Mouse (Mus musculus): ENCODE measurements around the gene Cck.

Gene Cck

GRCm38 (mm10) chr9:121495529-121495928, at the start of gene Cck:
Gene Cck, minus strand, starts transcription at chr9:121495694.
- DNase-seq (ENCODE audit: low spot score) = no peak

GRCm38 (mm10) chr9:121541530-121541929, 46.0 kb upstream of the Cck start:
- no peak for DNase-seq (ENCODE audit: low spot score)

- DNase-seq (ENCODE audit: low spot score) = no peak
Measured at GRCm38 (mm10) chr9:121532626-121533025, 37.1 kb upstream of the Cck start.

- no peak for DNase-seq (ENCODE audit: low spot score)
Measured at GRCm38 (mm10) chr9:121528605-121529357, 33.3 kb upstream of the Cck start.

- no peak for DNase-seq (ENCODE audit: low spot score)
Measured at GRCm38 (mm10) chr9:121526171-121526570, 30.7 kb upstream of the Cck start.

- no peak for DNase-seq (ENCODE audit: low spot score)
Measured at GRCm38 (mm10) chr9:121520047-121520446, 24.6 kb upstream of the Cck start.

- no peak for DNase-seq (ENCODE audit: low spot score)
Measured at GRCm38 (mm10) chr9:121514462-121514861, 19.0 kb upstream of the Cck start.

- no peak for DNase-seq (ENCODE audit: low spot score)
Measured at GRCm38 (mm10) chr9:121511911-121512310, 16.4 kb upstream of the Cck start.

- peak; percentile 59 for DNase-seq (ENCODE audit: low spot score)
Measured at GRCm38 (mm10) chr9:121506478-121507180, 11.1 kb upstream of the Cck start.

- DNase-seq (ENCODE audit: low spot score) = peak; percentile 69
Measured at GRCm38 (mm10) chr9:121505346-121505745, 9.9 kb upstream of the Cck start.

GRCm38 (mm10) chr9:121496102-121496501, 608 bp upstream of the Cck start:
- no peak for DNase-seq (ENCODE audit: low spot score)

GRCm38 (mm10) chr9:121494006-121494767, 1.3 kb downstream of the Cck start:
- DNase-seq (ENCODE audit: low spot score) = no peak

- DNase-seq (ENCODE audit: low spot score) = no peak
Measured at GRCm38 (mm10) chr9:121491592-121492240, 3.8 kb downstream of the Cck start.

- no peak for DNase-seq (ENCODE audit: low spot score)
Measured at GRCm38 (mm10) chr9:121487216-121487615, 8.3 kb downstream of the Cck start.

GRCm38 (mm10) chr9:121479453-121479852, 16.0 kb downstream of the Cck start:
- peak; percentile 53 for DNase-seq (ENCODE audit: low spot score)

- DNase-seq (ENCODE audit: low spot score) = no peak
Measured at GRCm38 (mm10) chr9:121477305-121477911, 18.1 kb downstream of the Cck start.

GRCm38 (mm10) chr9:121475488-121476452, 19.7 kb downstream of the Cck start:
- no peak for DNase-seq (ENCODE audit: low spot score)

- DNase-seq (ENCODE audit: low spot score) = no peak
Measured at GRCm38 (mm10) chr9:121474771-121475170, 20.7 kb downstream of the Cck start.

GRCm38 (mm10) chr9:121469711-121470110, 25.8 kb downstream of the Cck start:
- no peak for DNase-seq (ENCODE audit: low spot score)

GRCm38 (mm10) chr9:121467460-121467859, 28.0 kb downstream of the Cck start:
- DNase-seq (ENCODE audit: low spot score) = no peak

- no peak for DNase-seq (ENCODE audit: low spot score)
Measured at GRCm38 (mm10) chr9:121460527-121460926, 35.0 kb downstream of the Cck start.

All from left cerebral cortex, adult 11 months (tissue).